Mouse (Mus musculus): Measurements from ENCODE around the gene Thra. TPM values are rescaled to one million over a fixed set of nuclear protein-coding genes. Genes with fewer than 3 reads are reported as not detected.

Thra gene
- total and polyA plus RNA-seq, 3 experiments: 1.1 to 3.9 (median 3.8) TPM

GRCm38 (mm10) chr11:98730727-98731126 lies 9.7 kb upstream of the Thra start:
- H3K9ac ChIP-seq (ENCODE audit: insufficient read depth, low read depth): no peak overlapping the region
- DNase-seq (ENCODE audit: extremely low read depth): no peak
- no peak overlapping the region for H3K4me3 ChIP-seq (replicated peaks in 1 of 3; ENCODE audit: low read depth in 2 of 3, low read length in 2 of 3, poor library complexity in 1 of 3)
- in situ Hi-C loops (cut with MboI; ENCODE audit: low pct_ligation_motif_present, low pct_unique_long_range_greater_than_20kb, low sequenced_read_pairs) (no loop called here), dilution Hi-C loops (cut with MboI; ENCODE audit: extremely low pct_ligation_motif_present, extremely low pct_unique_long_range_greater_than_20kb, low sequenced_read_pairs) (no loop called here)
- TF ChIP-seq JUN (IDR thresholded peaks at IDR 0.05; ENCODE audit: insufficient read depth, low read depth, low read length) (no peak), TBP (conservative IDR thresholded peaks at IDR 0.05; ENCODE audit: low read depth, low read length) (no peak), SMC3 (IDR thresholded peaks at IDR 0.05; ENCODE audit: low read depth, low read length) (no peak), CTCF (conservative IDR thresholded peaks at IDR 0.05 in 1 of 2, IDR thresholded peaks at IDR 0.05 in 1 of 2; ENCODE audit: low read depth in 2 of 2, low read length in 2 of 2) (no peak), MAZ (IDR thresholded peaks at IDR 0.05; ENCODE audit: low read depth, low read length) (no peak), POLR2A (IDR thresholded peaks at IDR 0.05; ENCODE audit: low read depth, low read length) (no peak), JUND (conservative IDR thresholded peaks at IDR 0.05; ENCODE audit: low read depth, low read length) (no peak), CHD1 (IDR thresholded peaks at IDR 0.05; ENCODE audit: low read depth, low read length) (no peak), ZC3H11A (IDR thresholded peaks at IDR 0.05; ENCODE audit: low read depth, low read length) (no peak)
- H3K79me2 ChIP-seq (replicated peaks; ENCODE audit: control insufficient read depth, extremely low read depth, insufficient read depth, poor library complexity, severe bottlenecking): peaks cover 12% of the 10 kb centered on the region
- peaks cover 11% of the 10 kb centered on the region for H3K9me3 ChIP-seq (replicated peaks; ENCODE audit: low read length)
- H3K27ac ChIP-seq (ENCODE audit: insufficient read depth, low read depth): no peak overlapping the region
- peaks cover 18% of the 10 kb centered on the region for H3K27me3 ChIP-seq (replicated peaks)
- H3K4me2 ChIP-seq (ENCODE audit: insufficient read depth, low read depth, poor library complexity, severe bottlenecking): no peak overlapping the region
- H3K36me3 ChIP-seq (replicated peaks in 1 of 2; ENCODE audit: control insufficient read depth in 1 of 2, insufficient read depth in 1 of 2, low read length in 1 of 2): peaks cover 21% of the 10 kb centered on the region in 2 experiments
- H3K4me1 ChIP-seq (ENCODE audit: control insufficient read depth in 1 of 2, insufficient read depth in 2 of 2): peaks cover 0 to 17% of the 10 kb centered on the region in 2 experiments; a peak in 2 of 4 replicates

GRCm38 (mm10) chr11:98731134-98731533 lies 9.3 kb upstream of the Thra start:
- no peak overlapping the region for H3K27ac ChIP-seq (ENCODE audit: insufficient read depth, low read depth)
- dilution Hi-C loops (cut with MboI; ENCODE audit: extremely low pct_ligation_motif_present, extremely low pct_unique_long_range_greater_than_20kb, low sequenced_read_pairs): no loop called here
- in situ Hi-C loops (cut with MboI; ENCODE audit: low pct_ligation_motif_present, low pct_unique_long_range_greater_than_20kb, low sequenced_read_pairs): no loop called here
- no peak overlapping the region for H3K4me3 ChIP-seq (replicated peaks in 1 of 3; ENCODE audit: low read depth in 2 of 3, low read length in 2 of 3, poor library complexity in 1 of 3)
- peaks cover 12% of the 10 kb centered on the region for H3K79me2 ChIP-seq (replicated peaks; ENCODE audit: control insufficient read depth, extremely low read depth, insufficient read depth, poor library complexity, severe bottlenecking)
- peaks cover 11% of the 10 kb centered on the region for H3K9me3 ChIP-seq (replicated peaks; ENCODE audit: low read length)
- TF ChIP-seq TBP (conservative IDR thresholded peaks at IDR 0.05; ENCODE audit: low read depth, low read length) (no peak), GABPA (IDR thresholded peaks at IDR 0.05; ENCODE audit: insufficient replicate concordance, low read depth, low read length) (no peak), UBTF (IDR thresholded peaks at IDR 0.05; ENCODE audit: low read depth, low read length) (no peak), JUN (IDR thresholded peaks at IDR 0.05; ENCODE audit: insufficient read depth, low read depth, low read length) (no peak), NRF1 (IDR thresholded peaks at IDR 0.05; ENCODE audit: low read depth, low read length) (no peak), ZNF384 (IDR thresholded peaks at IDR 0.05; ENCODE audit: low read depth, low read length) (no peak), SIN3A (IDR thresholded peaks at IDR 0.05; ENCODE audit: low read length) (no peak), MAZ (IDR thresholded peaks at IDR 0.05; ENCODE audit: low read depth, low read length) (no peak), RCOR1 (conservative IDR thresholded peaks at IDR 0.05; ENCODE audit: low read depth, low read length) (no peak), POLR2AphosphoS2 (IDR thresholded peaks at IDR 0.05; ENCODE audit: low read depth, low read length) (no peak), IRF4 (IDR thresholded peaks at IDR 0.05; ENCODE audit: low read depth, low read length) (no peak)
- H3K4me1 ChIP-seq (ENCODE audit: control insufficient read depth in 1 of 2, insufficient read depth in 2 of 2): peaks cover 0 to 17% of the 10 kb centered on the region in 2 experiments; a peak in 2 of 4 replicates
- no peak for DNase-seq (ENCODE audit: extremely low read depth)
- H3K27me3 ChIP-seq (replicated peaks): peaks cover 20% of the 10 kb centered on the region
- H3K36me3 ChIP-seq (replicated peaks in 1 of 2; ENCODE audit: control insufficient read depth in 1 of 2, insufficient read depth in 1 of 2, low read length in 1 of 2): peaks cover 17% of the 10 kb centered on the region in 2 experiments
- H3K4me2 ChIP-seq (ENCODE audit: insufficient read depth, low read depth, poor library complexity, severe bottlenecking): no peak overlapping the region
- no peak overlapping the region for H3K9ac ChIP-seq (ENCODE audit: insufficient read depth, low read depth)
